Mouse (Mus musculus): ENCODE measurements around the gene Slc18b1. TPM values are rescaled to one million over a fixed set of nuclear protein-coding genes. Genes with fewer than 3 reads are reported as not detected.

Slc18b1 gene
- total RNA-seq, 2 experiments from 2014 or later, result 13.6 to 14.7 TPM

GRCm38 (mm10) chr10:23804665-23805064 is 7.9 kb downstream of the Slc18b1 start:
- no peak for DNase-seq

- DNase-seq, result no peak
Observed at GRCm38 (mm10) chr10:23806201-23806600, 9.4 kb downstream of the Slc18b1 start.

GRCm38 (mm10) chr10:23811635-23812437 is 15.1 kb downstream of the Slc18b1 start:
- DNase-seq, result peak; percentile 78

GRCm38 (mm10) chr10:23812438-23812759 is 15.6 kb downstream of the Slc18b1 start:
- no peak for DNase-seq

- no peak for DNase-seq
Observed at GRCm38 (mm10) chr10:23812852-23813766, 16.3 kb downstream of the Slc18b1 start.

GRCm38 (mm10) chr10:23815168-23815567 is 18.4 kb downstream of the Slc18b1 start:
- peak; percentile 82 for DNase-seq

- no peak for DNase-seq
Observed at GRCm38 (mm10) chr10:23816241-23816640, 19.5 kb downstream of the Slc18b1 start.

GRCm38 (mm10) chr10:23826516-23826915 is 29.7 kb downstream of the Slc18b1 start:
- DNase-seq, result no peak

GRCm38 (mm10) chr10:23836003-23836964 is 39.5 kb downstream of the Slc18b1 start:
- DNase-seq, result no peak

- DNase-seq, result no peak
Observed at GRCm38 (mm10) chr10:23837115-23837514, 40.3 kb downstream of the Slc18b1 start.

GRCm38 (mm10) chr10:23838910-23839309 is 42.1 kb downstream of the Slc18b1 start:
- no peak for DNase-seq

- DNase-seq, result no peak
Observed at GRCm38 (mm10) chr10:23839368-23839767, 42.6 kb downstream of the Slc18b1 start.

- no peak for DNase-seq
Observed at GRCm38 (mm10) chr10:23840496-23840895, 43.7 kb downstream of the Slc18b1 start.

- DNase-seq, result no peak
Observed at GRCm38 (mm10) chr10:23851228-23851912, 54.6 kb downstream of the Slc18b1 start, which contains the start of gene Vnn3. TSS of gene Vnn3 (plus strand) at chr10:23851462.

- DNase-seq, result no peak
Observed at GRCm38 (mm10) chr10:23852096-23852495, 55.3 kb downstream of the Slc18b1 start.

GRCm38 (mm10) chr10:23864362-23865312 is 67.9 kb downstream of the Slc18b1 start:
- no peak for DNase-seq
